Mouse (Mus musculus) E14TG2a.4 (cell line): ENCODE measurements around the gene Gm8298.
"Not testable (repeated sequence)": the region's sequence is repeated elsewhere in the genome, so short reads cannot be mapped to it uniquely, and the experiment has no call there.

Experiments
- CTCF ChIP-seq: conservative IDR thresholded peaks from 2 replicates; pipeline ENCODE4 v1.5.1; 2014; ENCODE audit warnings: low read length
- NANOG ChIP-seq: IDR thresholded peaks from 2 replicates; pipeline ENCODE4 v1.6.1; 2014; ENCODE audit warnings: borderline replicate concordance, low read length, mixed read lengths
- POU5F1 ChIP-seq: IDR thresholded peaks from 2 replicates; pipeline ENCODE4 v1.6.1; 2014; ENCODE audit warnings: low read length, borderline replicate concordance

GRCm38 (mm10) chr3:59877601-59878000, 16.8 kb downstream of the Gm8298 start:
- TF ChIP-seq CTCF, POU5F1, NANOG: not testable (repeated sequence)
